Mouse (Mus musculus): ENCODE results near the gene Gpha2. TPM values are rescaled to one million over a fixed set of nuclear protein-coding genes. Genes with fewer than 3 reads are reported as not detected.
A peak's percentile ranks its signal among the peaks of the same experiment; 100 is the strongest.

The Gpha2 gene
- polyA plus RNA-seq, 1 experiment: not detected

GRCm38 (mm10) chr19:6269798-6270475, 43.8 kb downstream of the Gpha2 start:
- TF ChIP-seq CTCF (IDR thresholded peaks at IDR 0.05; ENCODE audit: borderline replicate concordance, insufficient read depth, low read length): no peak
- TF ChIP-seq POLR2A (IDR thresholded peaks at IDR 0.05; ENCODE audit: low read depth, low read length): no peak
- no peak overlapping the region for H3K27ac ChIP-seq (ENCODE audit: insufficient read depth, low read length)
- no peaks in the 10 kb centered on the region for H3K4me1 ChIP-seq (ENCODE audit: control insufficient read depth, insufficient read depth, low read length)
- H3K4me3 ChIP-seq (ENCODE audit: insufficient read depth, low read length): no peak overlapping the region

GRCm38 (mm10) chr19:6270661-6271060, 44.5 kb downstream of the Gpha2 start:
- no peak for TF ChIP-seq POLR2A (IDR thresholded peaks at IDR 0.05; ENCODE audit: low read depth, low read length)
- no peak for TF ChIP-seq CTCF (IDR thresholded peaks at IDR 0.05; ENCODE audit: borderline replicate concordance, insufficient read depth, low read length)
- Histone ChIP-seq H3K27ac (ENCODE audit: insufficient read depth, low read length) (no peak overlapping the region), H3K4me3 (ENCODE audit: insufficient read depth, low read length) (no peak overlapping the region), H3K4me1 (ENCODE audit: control insufficient read depth, insufficient read depth, low read length) (no peaks in the 10 kb centered on the region; the same call in 1 of the 2 replicates)

GRCm38 (mm10) chr19:6271206-6271605, 45.0 kb downstream of the Gpha2 start:
- no peak overlapping the region for H3K27ac ChIP-seq (ENCODE audit: insufficient read depth, low read length)
- TF ChIP-seq CTCF (IDR thresholded peaks at IDR 0.05; ENCODE audit: borderline replicate concordance, insufficient read depth, low read length) (no peak), POLR2A (IDR thresholded peaks at IDR 0.05; ENCODE audit: low read depth, low read length) (no peak)

GRCm38 (mm10) chr19:6272053-6272452, 45.9 kb downstream of the Gpha2 start:
- TF ChIP-seq CTCF (IDR thresholded peaks at IDR 0.05; ENCODE audit: borderline replicate concordance, insufficient read depth, low read length) (no peak), POLR2A (IDR thresholded peaks at IDR 0.05; ENCODE audit: low read depth, low read length) (no peak)
- Histone ChIP-seq H3K4me3 (ENCODE audit: insufficient read depth, low read length) (no peak overlapping the region), H3K4me1 (ENCODE audit: control insufficient read depth, insufficient read depth, low read length) (no peaks in the 10 kb centered on the region; the same call in 1 of the 2 replicates), H3K27ac (ENCODE audit: insufficient read depth, low read length) (no peak overlapping the region)

More at GRCm38 (mm10) chr19:6271206-6271605, 45.0 kb downstream of the Gpha2 start:
- Histone ChIP-seq H3K4me1 (ENCODE audit: control insufficient read depth, insufficient read depth, low read length) (no peaks in the 10 kb centered on the region; the same call in 1 of the 2 replicates), H3K4me3 (ENCODE audit: insufficient read depth, low read length) (no peak overlapping the region)

GRCm38 (mm10) chr19:6272738-6273137, 46.6 kb downstream of the Gpha2 start:
- H3K4me1 ChIP-seq (ENCODE audit: control insufficient read depth, insufficient read depth, low read length): no peaks in the 10 kb centered on the region; the same call in 1 of the 2 replicates
- TF ChIP-seq POLR2A (IDR thresholded peaks at IDR 0.05; ENCODE audit: low read depth, low read length): no peak
- no peak for TF ChIP-seq CTCF (IDR thresholded peaks at IDR 0.05; ENCODE audit: borderline replicate concordance, insufficient read depth, low read length)
- peak overlapping the region; percentile 86 for H3K27ac ChIP-seq (ENCODE audit: insufficient read depth, low read length)

GRCm38 (mm10) chr19:6273592-6273991, 47.4 kb downstream of the Gpha2 start:
- TF ChIP-seq CTCF (IDR thresholded peaks at IDR 0.05; ENCODE audit: borderline replicate concordance, insufficient read depth, low read length) (no peak), POLR2A (IDR thresholded peaks at IDR 0.05; ENCODE audit: low read depth, low read length) (no peak)
- Histone ChIP-seq H3K27ac (ENCODE audit: insufficient read depth, low read length) (peak overlapping the region; percentile 86), H3K4me1 (ENCODE audit: control insufficient read depth, insufficient read depth, low read length) (no peaks in the 10 kb centered on the region; the same call in 1 of the 2 replicates), H3K4me3 (ENCODE audit: insufficient read depth, low read length) (no peak overlapping the region)

More at GRCm38 (mm10) chr19:6272738-6273137, 46.6 kb downstream of the Gpha2 start:
- no peak overlapping the region for H3K4me3 ChIP-seq (ENCODE audit: insufficient read depth, low read length)

GRCm38 (mm10) chr19:6273998-6274608, 47.9 kb downstream of the Gpha2 start:
- no peak overlapping the region for H3K4me3 ChIP-seq (ENCODE audit: insufficient read depth, low read length)
- TF ChIP-seq POLR2A (IDR thresholded peaks at IDR 0.05; ENCODE audit: low read depth, low read length): no peak
- no peak for TF ChIP-seq CTCF (IDR thresholded peaks at IDR 0.05; ENCODE audit: borderline replicate concordance, insufficient read depth, low read length)
- H3K27ac ChIP-seq (ENCODE audit: insufficient read depth, low read length): no peak overlapping the region
- no peaks in the 10 kb centered on the region; the same call in 1 of the 2 replicates for H3K4me1 ChIP-seq (ENCODE audit: control insufficient read depth, insufficient read depth, low read length)

GRCm38 (mm10) chr19:6275740-6276389, 49.7 kb downstream of the Gpha2 start:
- H3K4me1 ChIP-seq (ENCODE audit: control insufficient read depth, insufficient read depth, low read length): peaks cover 10% of the 10 kb centered on the region; the same call in 1 of the 2 replicates
- peak overlapping the region; percentile 68 for H3K4me3 ChIP-seq (ENCODE audit: insufficient read depth, low read length)
- peak overlapping the region; percentile 65 for H3K27ac ChIP-seq (ENCODE audit: insufficient read depth, low read length)
- no peak for TF ChIP-seq CTCF (IDR thresholded peaks at IDR 0.05; ENCODE audit: borderline replicate concordance, insufficient read depth, low read length)
- TF ChIP-seq POLR2A (IDR thresholded peaks at IDR 0.05; ENCODE audit: low read depth, low read length): no peak

GRCm38 (mm10) chr19:6276426-6277421, 50.5 kb downstream of the Gpha2 start, which contains the start of gene Ehd1:
Gene Ehd1 (plus strand): TSS chr19:6276725.
- TF ChIP-seq POLR2A (IDR thresholded peaks at IDR 0.05; ENCODE audit: low read depth, low read length) (peak; percentile 88), CTCF (IDR thresholded peaks at IDR 0.05; ENCODE audit: borderline replicate concordance, insufficient read depth, low read length) (peak; percentile 62; the same call in 1 of the 2 replicates)
- Histone ChIP-seq H3K4me1 (ENCODE audit: control insufficient read depth, insufficient read depth, low read length) (peaks cover 12% of the 10 kb centered on the region), H3K4me3 (ENCODE audit: insufficient read depth, low read length) (peak within 1 kb of the TSS; percentile 90), H3K27ac (ENCODE audit: insufficient read depth, low read length) (peak within 1 kb of the TSS; percentile 83)

Other genes with a start within 250 kb of the Gpha2 start
- gene Slc22a20, start 240.2 kb upstream of the Gpha2 start, polyA plus RNA-seq (2011; ENCODE audit: insufficient read length, low read depth, missing spikeins): not detected in 2 replicates
- gene Capn1, start 210.5 kb upstream of the Gpha2 start, polyA plus RNA-seq (2011; ENCODE audit: insufficient read length, low read depth, missing spikeins): 46.5 and 57.1 TPM in 2 replicates
- gene Syvn1, start 179.8 kb upstream of the Gpha2 start, polyA plus RNA-seq (2011; ENCODE audit: insufficient read length, low read depth, missing spikeins): 36.8 and 40.3 TPM in 2 replicates
- 24.0 and 25.7 TPM in 2 replicates for gene Mrpl49, start 168.6 kb upstream of the Gpha2 start, polyA plus RNA-seq (2011; ENCODE audit: insufficient read length, low read depth, missing spikeins)
- 1,065 and 1,194 TPM in 2 replicates for gene Fau, start 168.5 kb upstream of the Gpha2 start, polyA plus RNA-seq (2011; ENCODE audit: insufficient read length, low read depth, missing spikeins)
- 8.9 and 9.9 TPM in 2 replicates for gene Znhit2, start 165.2 kb upstream of the Gpha2 start, polyA plus RNA-seq (2011; ENCODE audit: insufficient read length, low read depth, missing spikeins)
- gene Tm7sf2, start 158.0 kb upstream of the Gpha2 start, polyA plus RNA-seq (2011; ENCODE audit: insufficient read length, low read depth, missing spikeins): 18.5 and 20.7 TPM in 2 replicates
- gene Vps51, start 149.1 kb upstream of the Gpha2 start, polyA plus RNA-seq (2011; ENCODE audit: insufficient read length, low read depth, missing spikeins): 23.2 and 23.5 TPM in 2 replicates
- gene Tmem262, start 146.3 kb upstream of the Gpha2 start, polyA plus RNA-seq (2011; ENCODE audit: insufficient read length, low read depth, missing spikeins): not detected in 2 replicates
- gene Gm28374, start 144.1 kb upstream of the Gpha2 start, polyA plus RNA-seq (2011; ENCODE audit: insufficient read length, low read depth, missing spikeins): 1.6 TPM in 1 of 2 replicates, not detected in the other
- gene Zfpl1, start 141.4 kb upstream of the Gpha2 start, polyA plus RNA-seq (2011; ENCODE audit: insufficient read length, low read depth, missing spikeins): 43.0 and 59.0 TPM in 2 replicates
- gene Cdca5, start 141.4 kb upstream of the Gpha2 start, polyA plus RNA-seq (2011; ENCODE audit: insufficient read length, low read depth, missing spikeins): 9.4 and 12.9 TPM in 2 replicates
- 0.58 and 0.68 TPM in 2 replicates for gene AC131692.1, start 132.0 kb upstream of the Gpha2 start, polyA plus RNA-seq (2011; ENCODE audit: insufficient read length, low read depth, missing spikeins)
- 0.45 and 0.61 TPM in 2 replicates for gene Naaladl1, start 120.6 kb upstream of the Gpha2 start, polyA plus RNA-seq (2011; ENCODE audit: insufficient read length, low read depth, missing spikeins)
- gene Sac3d1, start 107.7 kb upstream of the Gpha2 start, polyA plus RNA-seq (2011; ENCODE audit: insufficient read length, low read depth, missing spikeins): 13.7 and 16.2 TPM in 2 replicates
- gene Snx15, start 98.1 kb upstream of the Gpha2 start, polyA plus RNA-seq (2011; ENCODE audit: insufficient read length, low read depth, missing spikeins): 19.5 and 22.6 TPM in 2 replicates
- gene Batf2, start 85.4 kb upstream of the Gpha2 start, polyA plus RNA-seq (2011; ENCODE audit: insufficient read length, low read depth, missing spikeins): not detected in 2 replicates
- gene Arl2, start 84.8 kb upstream of the Gpha2 start, polyA plus RNA-seq (2011; ENCODE audit: insufficient read length, low read depth, missing spikeins): 56.2 and 57.6 TPM in 2 replicates
- gene Majin, start 42.0 kb upstream of the Gpha2 start, polyA plus RNA-seq (2011; ENCODE audit: insufficient read length, low read depth, missing spikeins): not detected in 2 replicates
- gene Ppp2r5b, start 9.5 kb downstream of the Gpha2 start, polyA plus RNA-seq (2011; ENCODE audit: insufficient read length, low read depth, missing spikeins): 26.0 and 33.0 TPM in 2 replicates
- 13.0 and 14.3 TPM in 2 replicates for gene Atg2a, start 15.3 kb downstream of the Gpha2 start, polyA plus RNA-seq (2011; ENCODE audit: insufficient read length, low read depth, missing spikeins)
- gene Ehd1, start 50.3 kb downstream of the Gpha2 start, polyA plus RNA-seq (2011; ENCODE audit: insufficient read length, low read depth, missing spikeins): 72.9 and 96.4 TPM in 2 replicates
- gene Cdc42bpg, start 80.1 kb downstream of the Gpha2 start, polyA plus RNA-seq (2011; ENCODE audit: insufficient read length, low read depth, missing spikeins): 17.0 and 18.6 TPM in 2 replicates
- 36.1 and 37.5 TPM in 2 replicates for gene Men1, start 108.6 kb downstream of the Gpha2 start, polyA plus RNA-seq (2011; ENCODE audit: insufficient read length, low read depth, missing spikeins)
- gene Map4k2, start 114.8 kb downstream of the Gpha2 start, polyA plus RNA-seq (2011; ENCODE audit: insufficient read length, low read depth, missing spikeins): 18.0 and 24.3 TPM in 2 replicates
- 186 and 226 TPM in 2 replicates for gene Sf1, start 137.3 kb downstream of the Gpha2 start, polyA plus RNA-seq (2011; ENCODE audit: insufficient read length, low read depth, missing spikeins)
- gene Pygm, start 158.0 kb downstream of the Gpha2 start, polyA plus RNA-seq (2011; ENCODE audit: insufficient read length, low read depth, missing spikeins): 0.38 and 0.91 TPM in 2 replicates
- gene Rasgrp2, start 173.0 kb downstream of the Gpha2 start, polyA plus RNA-seq (2011; ENCODE audit: insufficient read length, low read depth, missing spikeins): 1.8 and 2.3 TPM in 2 replicates
- 0.13 and 0.39 TPM in 2 replicates for gene Nrxn2, start 192.4 kb downstream of the Gpha2 start, polyA plus RNA-seq (2011; ENCODE audit: insufficient read length, low read depth, missing spikeins)

Data from embryonic fibroblast, embryonic 13.5 days (primary cell).